Mouse (Mus musculus) stomach, embryonic 14.5 days (tissue): Measurements from ENCODE around the gene Atg2a. TPM values are rescaled to one million over a fixed set of nuclear protein-coding genes. Genes with fewer than 3 reads are reported as not detected.
A peak's percentile ranks its signal among the peaks of the same experiment; 100 is the strongest.

Experiments
- ATAC-seq: fragments of 200-750 bp; cut with Nextera tagmentation; 2 replicates; pipeline ENCODE4 v1.8.0; 2017; ENCODE audit warnings: low read depth, moderate TSS enrichment; ENCODE audit not compliant: insufficient number of reproducible peaks, insufficient read depth, low FRiP score
- H3K27ac ChIP-seq: fragments of 300-500 bp; sonication (generic); 2 replicates; pipeline ENCODE4 v1.5.1; 2014; ENCODE audit warnings: mild to moderate bottlenecking, low read length, moderate library complexity, mixed read lengths
- H3K27me3 ChIP-seq: fragments of 300-500 bp; sonication (generic); 2 replicates; pipeline ENCODE4 v1.6.1; 2014; ENCODE audit warnings: low read length, control low read depth, mixed read lengths; ENCODE audit not compliant: control insufficient read depth, insufficient read depth
- H3K36me3 ChIP-seq: fragments of 300-500 bp; sonication (generic); 2 replicates; pipeline ENCODE4 v1.6.1; 2014; ENCODE audit warnings: mild to moderate bottlenecking, control low read depth, low read length, moderate library complexity, mixed read lengths; ENCODE audit not compliant: control insufficient read depth, insufficient read depth
- H3K4me1 ChIP-seq: fragments of 300-500 bp; sonication (generic); 2 replicates; pipeline ENCODE4 v1.6.1; 2014; ENCODE audit warnings: low read length, control low read depth, mixed read lengths; ENCODE audit not compliant: control insufficient read depth, insufficient read depth
- H3K4me2 ChIP-seq: fragments of 300-500 bp; sonication (generic); replicated peaks from 2 replicates; pipeline ENCODE4 v1.6.1; 2014; ENCODE audit warnings: low read depth, low read length, control low read depth
- H3K4me3 ChIP-seq: fragments of 300-500 bp; sonication (generic); 2 replicates; pipeline ENCODE4 v1.5.1; 2014; ENCODE audit warnings: low read depth, low read length, control low read depth
- H3K9ac ChIP-seq: fragments of 300-500 bp; sonication (generic); replicated peaks from 2 replicates; pipeline ENCODE4 v1.6.1; 2014; ENCODE audit warnings: low read depth, mild to moderate bottlenecking, control low read depth, low read length, moderate library complexity, mixed read lengths
- H3K9me3 ChIP-seq: fragments of 300-500 bp; sonication (generic); 2 replicates; pipeline ENCODE4 v1.6.1; 2016; ENCODE audit warnings: low read depth, low read length, control low read depth; ENCODE audit not compliant: control insufficient read depth
- WGBS: fragments of 180-500 bp; shearing (Covaris S2); extraction: QIAGEN DNeasy Blood & Tissue Kit; methylation state at CpG from one replicate; pipeline ENCODE4 v1.1.7; 2014; 5-methylcytosine and 5-hydroxymethylcytosine counted together
- polyA plus RNA-seq: library from polyadenylated mRNA; unstranded; fragments of >200 nt; fragmentation: Nextera tagmentation; extraction: Ambion mirVana; gene quantifications from 2 replicates; pipeline ENCODE4 v1.2.1, GENCODE M21; 2014

The Atg2a gene
- polyA plus RNA-seq, 1 experiment from 2014 or later, result 10.4 TPM

- H3K4me2 ChIP-seq, result no peak overlapping the region
- H3K4me3 ChIP-seq, result no peak overlapping the region
- H3K4me1 ChIP-seq, result 0 out of 2 replicates have a peak, but pooled peaks cover 3% of the 10 kb centered on the region
- no peaks in the 10 kb centered on the region for H3K9me3 ChIP-seq
- peak; percentile 64; the same call in 1 of the 2 replicates for ATAC-seq
- H3K36me3 ChIP-seq, result no peaks in the 10 kb centered on the region
- H3K9ac ChIP-seq, result no peak overlapping the region
- no peak overlapping the region for H3K27ac ChIP-seq
- H3K27me3 ChIP-seq, result no peaks in the 10 kb centered on the region
- WGBS, result 10% methylated on average over 8 of the region's 8 CpGs
Measured at GRCm38 (mm10) chr19:6268170-6268528, 26.7 kb downstream of the Atg2a start.

- H3K27ac ChIP-seq, result no peak overlapping the region
- H3K36me3 ChIP-seq, result no peaks in the 10 kb centered on the region
- H3K27me3 ChIP-seq, result no peaks in the 10 kb centered on the region
- no peak overlapping the region for H3K4me2 ChIP-seq
- 0 out of 2 replicates have a peak, but pooled peaks cover 3% of the 10 kb centered on the region for H3K4me1 ChIP-seq
- no peak overlapping the region for H3K4me3 ChIP-seq
- ATAC-seq, result no peak
- WGBS, result 77% methylated on average over 7 of the region's 7 CpGs
- no peak overlapping the region for H3K9ac ChIP-seq
- no peaks in the 10 kb centered on the region for H3K9me3 ChIP-seq
Measured at GRCm38 (mm10) chr19:6268670-6269132, 27.2 kb downstream of the Atg2a start.

GRCm38 (mm10) chr19:6269798-6270475 lies 28.5 kb downstream of the Atg2a start:
- no peaks in the 10 kb centered on the region for H3K27me3 ChIP-seq
- H3K4me1 ChIP-seq, result 0 out of 2 replicates have a peak, but pooled peaks cover 3% of the 10 kb centered on the region
- H3K27ac ChIP-seq, result no peak overlapping the region
- 91% methylated on average over 8 of the region's 8 CpGs for WGBS
- no peak overlapping the region for H3K9ac ChIP-seq
- no peak overlapping the region for H3K4me3 ChIP-seq
- no peaks in the 10 kb centered on the region for H3K36me3 ChIP-seq
- ATAC-seq, result no peak
- H3K9me3 ChIP-seq, result no peaks in the 10 kb centered on the region
- no peak overlapping the region for H3K4me2 ChIP-seq

- no peaks in the 10 kb centered on the region for H3K9me3 ChIP-seq
- peaks cover 5% of the 10 kb centered on the region; the same call in 1 of the 2 replicates for H3K4me1 ChIP-seq
- no peak for ATAC-seq
- H3K4me3 ChIP-seq, result no peak overlapping the region
- no peaks in the 10 kb centered on the region for H3K36me3 ChIP-seq
- no peak overlapping the region for H3K4me2 ChIP-seq
- H3K9ac ChIP-seq, result no peak overlapping the region
- H3K27ac ChIP-seq, result no peak overlapping the region
- WGBS, result 56% methylated on average over 9 of the region's 9 CpGs
- H3K27me3 ChIP-seq, result no peaks in the 10 kb centered on the region
Measured at GRCm38 (mm10) chr19:6270661-6271060, 29.2 kb downstream of the Atg2a start.

- Histone ChIP-seq H3K27me3 (no peaks in the 10 kb centered on the region), H3K4me1 (peaks cover 8% of the 10 kb centered on the region; the same call in 1 of the 2 replicates), H3K27ac (no peak overlapping the region), H3K9ac (no peak overlapping the region), H3K36me3 (no peaks in the 10 kb centered on the region), H3K4me2 (no peak overlapping the region), H3K9me3 (no peaks in the 10 kb centered on the region), H3K4me3 (no peak overlapping the region)
- WGBS, result 27% methylated on average over 8 of the region's 8 CpGs
- no peak for ATAC-seq
Measured at GRCm38 (mm10) chr19:6271206-6271605, 29.7 kb downstream of the Atg2a start.

GRCm38 (mm10) chr19:6272053-6272452 lies 30.6 kb downstream of the Atg2a start:
- ATAC-seq, result no peak
- Histone ChIP-seq H3K27me3 (no peaks in the 10 kb centered on the region), H3K9me3 (no peaks in the 10 kb centered on the region), H3K4me1 (peaks cover 8% of the 10 kb centered on the region; the same call in 1 of the 2 replicates), H3K36me3 (no peaks in the 10 kb centered on the region), H3K4me3 (no peak overlapping the region), H3K9ac (no peak overlapping the region), H3K4me2 (no peak overlapping the region), H3K27ac (no peak overlapping the region)
- 56% methylated on average over 7 of the region's 7 CpGs for WGBS

- Histone ChIP-seq H3K27ac (0 out of 2 replicates have a peak overlapping the region, but pooled peaks have one; percentile 6), H3K9me3 (no peaks in the 10 kb centered on the region), H3K4me2 (no peak overlapping the region), H3K27me3 (no peaks in the 10 kb centered on the region), H3K4me3 (no peak overlapping the region), H3K36me3 (no peaks in the 10 kb centered on the region), H3K9ac (no peak overlapping the region), H3K4me1 (peaks cover 10% of the 10 kb centered on the region; the same call in 1 of the 2 replicates)
- no peak for ATAC-seq
- WGBS, result 70% methylated on average over 4 of the region's 4 CpGs
Measured at GRCm38 (mm10) chr19:6272738-6273137, 31.3 kb downstream of the Atg2a start.

- WGBS, result 75% methylated on average over 4 of the region's 4 CpGs
- Histone ChIP-seq H3K27ac (no peak overlapping the region), H3K27me3 (no peaks in the 10 kb centered on the region), H3K9me3 (no peaks in the 10 kb centered on the region), H3K36me3 (no peaks in the 10 kb centered on the region), H3K9ac (no peak overlapping the region), H3K4me3 (no peak overlapping the region), H3K4me1 (peaks cover 16% of the 10 kb centered on the region), H3K4me2 (no peak overlapping the region)
- no peak for ATAC-seq
Measured at GRCm38 (mm10) chr19:6273592-6273991, 32.1 kb downstream of the Atg2a start.
